Mouse (Mus musculus) olfactory bulb, adult 2 months (tissue): ENCODE measurements around the gene Satb2.

Experiments used
- CTCF ChIP-seq: fragments of 200-500 bp; IDR thresholded peaks from 2 replicates; pipeline ENCODE4 v1.5.1; 2012; ENCODE audit warnings: low read depth, mild to moderate bottlenecking, low read length, moderate library complexity; ENCODE audit not compliant: insufficient read depth
- POLR2A ChIP-seq: fragments of 200-500 bp; IDR thresholded peaks from 2 replicates; pipeline ENCODE4 v1.6.1; 2012; ENCODE audit warnings: mild to moderate bottlenecking, low read depth, low read length, moderate library complexity; ENCODE audit not compliant: insufficient read depth

DNA sequence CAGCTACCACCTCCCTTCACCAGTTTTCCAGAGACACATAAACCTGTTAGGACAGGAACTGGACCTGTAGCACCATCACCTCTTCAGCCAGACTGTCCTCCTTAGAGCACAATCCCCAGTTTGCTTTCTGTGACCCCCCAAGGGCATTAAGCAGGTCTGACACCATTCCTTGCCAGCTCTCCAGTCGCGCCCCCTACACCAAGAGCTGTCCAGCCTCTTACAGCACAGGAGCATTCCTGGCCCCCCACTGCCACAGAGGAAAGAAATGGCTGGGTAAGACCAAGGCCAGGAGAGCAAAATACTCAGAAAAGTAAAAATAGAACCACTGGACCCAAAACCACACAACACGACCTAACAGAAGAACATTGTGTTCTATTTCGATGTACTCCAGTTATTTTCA, 48.4 kb downstream of the Satb2 start:
- TF ChIP-seq CTCF (no peak), POLR2A (no peak)
